ENCODE assay signal across 8 mouse cellular contexts in the genomic region with DNA sequence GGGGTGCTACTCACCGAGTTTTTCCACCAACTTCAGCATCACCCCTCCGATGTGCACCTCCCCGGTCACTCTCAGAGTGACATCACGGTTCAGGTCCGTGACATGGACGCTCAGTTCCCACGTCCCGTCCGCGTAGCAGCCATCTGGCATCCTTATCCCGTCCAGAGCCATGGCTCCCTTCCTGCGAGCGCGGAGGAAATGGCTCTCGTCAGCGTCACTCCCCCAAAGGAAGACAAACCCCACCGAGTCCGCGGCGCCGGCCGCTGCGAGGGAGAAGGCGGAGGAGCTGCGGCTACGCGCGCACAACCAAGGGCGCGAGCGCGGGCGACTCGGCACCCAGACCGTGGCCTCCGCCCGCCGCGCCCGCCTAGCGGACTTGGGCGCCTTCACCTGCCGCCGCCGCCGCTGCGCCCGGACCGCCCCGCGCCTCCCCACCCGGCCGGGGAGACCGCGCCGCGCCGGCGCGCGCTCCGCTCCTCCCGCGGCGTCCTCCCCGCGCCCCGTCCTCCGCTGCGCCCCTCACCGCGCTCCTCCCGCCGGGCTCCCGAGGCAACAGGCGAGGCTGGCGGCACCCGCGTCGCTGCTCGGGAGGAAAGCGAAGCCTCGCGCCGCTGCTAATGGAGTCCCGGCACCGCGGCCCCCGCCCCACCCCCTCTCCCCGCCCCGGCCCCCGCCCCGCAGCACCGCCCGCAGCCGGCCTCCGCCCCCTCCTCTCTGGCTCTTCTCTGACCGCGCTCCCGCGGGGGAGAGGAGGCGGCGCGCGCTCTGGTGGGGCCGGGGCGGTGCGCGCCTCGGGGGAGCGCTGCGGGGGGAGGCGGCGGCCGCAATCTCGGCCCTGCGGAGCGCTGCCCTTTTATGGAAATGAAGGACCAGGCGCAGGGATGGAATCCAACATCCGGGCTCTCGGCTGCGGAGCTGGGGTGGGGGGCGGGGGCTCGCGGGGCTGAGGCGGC. TPM values are rescaled to one million over a fixed set of nuclear protein-coding genes. Genes with fewer than 3 reads are reported as not detected.
DNase-seq lines count a peak whose midpoint lies in the region; ATAC-seq and TF ChIP-seq lines count a peak whose summit lies in the region.

Gene Fermt2, minus strand, starts transcription at position 708 of the 953 bp plus-strand sequence.

- H3K36me3 ChIP-seq in hindbrain, embryonic 15.5 days = no peaks in the 10 kb centered on the region

- peak; percentile 42; the same call in 1 of the 2 replicates for ATAC-seq in common myeloid progenitor, adult 5-6 weeks (replicated peaks; ENCODE audit: low read depth, poor library complexity, severe bottlenecking)
- peak; percentile 87 for ATAC-seq in hindbrain, embryonic 15.5 days (ENCODE audit: low FRiP score, low read depth)

- under 1% methylated on average over 76 of the region's 126 CpGs for WGBS in hindbrain, embryonic 15.5 days

- H3K27me3 ChIP-seq in hindbrain, embryonic 15.5 days = no peaks in the 10 kb centered on the region

- peak within 1 kb of the TSS; percentile 86 for H3K4me2 ChIP-seq in hindbrain, embryonic 15.5 days

- no peaks in the 10 kb centered on the region for H3K9me3 ChIP-seq in hindbrain, embryonic 15.5 days

- H3K4me1 ChIP-seq in hindbrain, embryonic 15.5 days (replicated peaks) = peaks cover 32% of the 10 kb centered on the region

- peak; percentile 94 for DNase-seq in adrenal gland, adult 2 months
- DNase-seq in gastrocnemius, adult 8-10 months (ENCODE audit: low spot score in 2 of 2) = peak; percentile 81 to 89
- DNase-seq in left cerebral cortex, adult 2 months (ENCODE audit: extremely low spot score in 1 of 2, low spot score in 2 of 2) = peak; percentile 77 to 86
- peak; percentile 91 to 97 for DNase-seq in lung, postnatal 4 days
- peak; percentile 54 to 67 for DNase-seq in right cerebral cortex, postnatal 36 days (ENCODE audit: low spot score in 2 of 2)
- DNase-seq in natural killer cell, adult 2 months (ENCODE audit: low spot score in 2 of 2) = no peak

- no peak; the same call in 1 of the 2 replicates for TF ChIP-seq CTCF in left cerebral cortex, adult 2 months (IDR thresholded peaks at IDR 0.05)

- peak within 1 kb of the TSS; percentile 94 for H3K4me3 ChIP-seq in hindbrain, embryonic 15.5 days
- H3K4me3 ChIP-seq in left cerebral cortex, adult 2 months = peak within 1 kb of the TSS; percentile 90

- intact Hi-C loops in left cerebral cortex, adult 2 months (cut with DNase I) = loop anchor here (1.0 to 5.0 kb wide), 4 partner anchors 15 to 67 kb away; no protein-coding TSS in a partner anchor

- H3K9ac ChIP-seq in hindbrain, embryonic 15.5 days = peak within 1 kb of the TSS; percentile 84

- peak within 1 kb of the TSS; percentile 93 for H3K27ac ChIP-seq in hindbrain, embryonic 15.5 days (replicated peaks)
- H3K27ac ChIP-seq in left cerebral cortex, adult 2 months = peak within 1 kb of the TSS; percentile 94

RNA-seq across cellular contexts. Expression of gene Fermt2, which starts in this region (rescaled TPM):
- 100 to 1,000 TPM in 1 of 2 experiments, 10 to 100 TPM in 1; 77.1 to 114 TPM for total RNA-seq in adrenal gland, adult 2 months (2021)
- polyA plus RNA-seq in adrenal gland, adult 2 months (2012; rRNA removed) = 11.5 and 12.5 TPM in 2 replicates
- not detected in 2 replicates for total RNA-seq in common myeloid progenitor, adult 5-6 weeks (2017)
- 100 to 1,000 TPM; 229 to 294 (median 246) TPM for total RNA-seq in gastrocnemius, adult 8-10 months (2022)
- 62.3 and 69.9 TPM in 2 replicates for polyA plus RNA-seq in hindbrain, embryonic 15.5 days (2015; fragmentation: Nextera tagmentation; extraction: Ambion mirVana)
- total RNA-seq in left cerebral cortex, adult 2 months (2021) = 100 to 1,000 TPM in 1 of 2 experiments, 10 to 100 TPM in 1; 98.1 to 105 TPM

Comparison
In these comparisons a context has a peak if more than half of its experiments do, and no peak if none do; other contexts are left out.
1. RNA of gene Fermt2 (total RNA-seq): 229 to 294 TPM in gastrocnemius, adult 8-10 months, 77.1 to 114 TPM in adrenal gland, adult 2 months and 98.1 to 105 TPM in left cerebral cortex, adult 2 months; not detected in common myeloid progenitor, adult 5-6 weeks; every median in the first group is over 10 times any median in the second.
2. Peak in ATAC-seq in common myeloid progenitor, adult 5-6 weeks; RNA of the gene not detected or under 1 TPM.
3. DNase-seq: peak in adrenal gland, adult 2 months (single experiment), gastrocnemius, adult 8-10 months (2 of 2), left cerebral cortex, adult 2 months (2 of 2), lung, postnatal 4 days (2 of 2) and right cerebral cortex, postnatal 36 days (2 of 2); none in natural killer cell, adult 2 months (0 of 2).